Mouse (Mus musculus) spleen, postnatal 10 days (tissue): Measurements from ENCODE around the gene Elavl2.

Source experiments
- DNase-seq, 2 experiments: peaks; one replicate each; pipeline ENCODE4 v3.0.0; 2021 to 2022; ENCODE audit warnings: low spot score in 2 of 2

Elavl2 gene

DNA sequence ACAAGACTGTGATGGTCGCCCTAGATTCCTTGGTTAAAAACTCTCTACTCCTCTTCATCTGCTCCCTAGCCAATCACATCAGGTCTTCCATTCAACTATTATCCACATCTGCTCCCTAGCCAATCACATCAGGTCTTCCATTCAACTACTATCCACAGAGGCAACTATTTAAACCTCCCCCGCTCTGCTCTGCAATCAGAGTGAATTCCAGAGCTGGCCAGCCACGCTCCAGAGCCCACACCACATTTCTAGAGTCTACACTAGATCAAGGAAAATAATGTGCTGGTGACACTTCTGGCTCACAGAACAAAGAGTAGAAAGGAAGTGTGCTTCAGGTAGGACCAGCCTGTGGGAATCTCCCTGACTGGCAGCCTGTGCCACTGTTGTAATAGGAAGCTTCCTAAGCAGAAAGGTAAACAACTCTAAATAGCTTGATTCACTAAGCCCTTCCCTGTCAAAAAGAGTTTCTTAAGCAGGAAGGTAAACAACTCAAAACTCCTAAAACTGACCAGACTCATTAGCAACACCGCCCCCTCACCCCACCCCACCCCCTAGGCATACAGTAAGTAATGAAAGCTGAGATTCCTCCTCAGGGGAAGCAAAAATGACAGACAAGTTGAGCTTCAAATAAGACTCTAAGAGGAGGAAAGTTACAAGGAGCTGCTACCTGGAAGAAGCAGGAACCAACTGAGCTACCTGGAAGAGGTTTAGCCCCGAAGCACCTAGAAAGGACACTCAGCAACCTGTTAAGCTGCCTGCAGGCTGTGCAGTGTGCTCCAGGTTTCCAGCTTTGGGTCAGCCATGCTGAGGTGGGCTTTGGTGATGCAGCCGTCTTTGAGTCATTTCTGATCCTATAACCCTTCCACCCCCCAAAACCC is 191.9 kb downstream of the Elavl2 start:
- no peak for DNase-seq
